Mouse (Mus musculus): ENCODE measurements around the gene Pomt2.

Gene Pomt2

GRCm38 (mm10) chr12:87127256-87127655 is 20.5 kb downstream of the Pomt2 start:
- DNase-seq (ENCODE audit: low read depth) = no peak

- peak; percentile 38 for DNase-seq (ENCODE audit: low read depth)
These were observed 25.7 kb downstream of the Pomt2 start for GRCm38 (mm10) chr12:87121918-87122589.

GRCm38 (mm10) chr12:87107357-87107977 is 40.3 kb downstream of the Pomt2 start:
- DNase-seq (ENCODE audit: low read depth) = no peak

- no peak for DNase-seq (ENCODE audit: low read depth)
These were observed 43.0 kb downstream of the Pomt2 start for GRCm38 (mm10) chr12:87104796-87105195.

- no peak for DNase-seq (ENCODE audit: low read depth)
These were observed 44.3 kb downstream of the Pomt2 start for GRCm38 (mm10) chr12:87103471-87103870.

- DNase-seq (ENCODE audit: low read depth) = no peak
These were observed 45.6 kb downstream of the Pomt2 start, which contains the start of gene Ngb for GRCm38 (mm10) chr12:87102165-87102631. Gene Ngb (minus strand): TSS chr12:87102539.

- DNase-seq (ENCODE audit: low read depth) = no peak
These were observed 47.4 kb downstream of the Pomt2 start for GRCm38 (mm10) chr12:87100331-87100730.

GRCm38 (mm10) chr12:87093671-87094070 is 54.1 kb downstream of the Pomt2 start:
- no peak for DNase-seq (ENCODE audit: low read depth)

- DNase-seq (ENCODE audit: low read depth) = no peak
These were observed 54.5 kb downstream of the Pomt2 start for GRCm38 (mm10) chr12:87093249-87093648.

- peak; percentile 46 for DNase-seq (ENCODE audit: low read depth)
These were observed 55.9 kb downstream of the Pomt2 start for GRCm38 (mm10) chr12:87091916-87092315.

- DNase-seq (ENCODE audit: low read depth) = no peak
These were observed 58.1 kb downstream of the Pomt2 start for GRCm38 (mm10) chr12:87089701-87090100.

GRCm38 (mm10) chr12:87089255-87089654 is 58.5 kb downstream of the Pomt2 start:
- no peak for DNase-seq (ENCODE audit: low read depth)

- DNase-seq (ENCODE audit: low read depth) = peak; percentile 57
These were observed 59.4 kb downstream of the Pomt2 start for GRCm38 (mm10) chr12:87088331-87088730.

- DNase-seq (ENCODE audit: low read depth) = no peak
These were observed 60.5 kb downstream of the Pomt2 start for GRCm38 (mm10) chr12:87087236-87087635.

GRCm38 (mm10) chr12:87082797-87083196 is 65.0 kb downstream of the Pomt2 start:
- no peak for DNase-seq (ENCODE audit: low read depth)

- no peak for DNase-seq (ENCODE audit: low read depth)
These were observed 71.2 kb downstream of the Pomt2 start for GRCm38 (mm10) chr12:87076610-87077009.

GRCm38 (mm10) chr12:87070520-87070919 is 77.2 kb downstream of the Pomt2 start:
- DNase-seq (ENCODE audit: low read depth) = peak; percentile 51

- DNase-seq (ENCODE audit: low read depth) = no peak
These were observed 81.3 kb downstream of the Pomt2 start for GRCm38 (mm10) chr12:87066429-87066828.

- no peak for DNase-seq (ENCODE audit: low read depth)
These were observed 82.3 kb downstream of the Pomt2 start for GRCm38 (mm10) chr12:87065446-87065845.

- DNase-seq (ENCODE audit: low read depth) = no peak
These were observed 90.7 kb downstream of the Pomt2 start for GRCm38 (mm10) chr12:87057066-87057465.

Data from 416B (cell line).